Mouse (Mus musculus) lung, postnatal 25 days (tissue): ENCODE measurements around the gene Upf3b.
"Not testable (repeated sequence)": the region's sequence is repeated elsewhere in the genome, so short reads cannot be mapped to it uniquely, and the experiment has no call there.

Experiments used
- DNase-seq: peaks from one replicate; pipeline ENCODE4 v3.0.0; 2022; ENCODE audit warnings: low spot score

The Upf3b gene

GRCm38 (mm10) chrX:37080345-37080744 lies 29.8 kb downstream of the Upf3b start:
- not testable (repeated sequence) for DNase-seq

DNA sequence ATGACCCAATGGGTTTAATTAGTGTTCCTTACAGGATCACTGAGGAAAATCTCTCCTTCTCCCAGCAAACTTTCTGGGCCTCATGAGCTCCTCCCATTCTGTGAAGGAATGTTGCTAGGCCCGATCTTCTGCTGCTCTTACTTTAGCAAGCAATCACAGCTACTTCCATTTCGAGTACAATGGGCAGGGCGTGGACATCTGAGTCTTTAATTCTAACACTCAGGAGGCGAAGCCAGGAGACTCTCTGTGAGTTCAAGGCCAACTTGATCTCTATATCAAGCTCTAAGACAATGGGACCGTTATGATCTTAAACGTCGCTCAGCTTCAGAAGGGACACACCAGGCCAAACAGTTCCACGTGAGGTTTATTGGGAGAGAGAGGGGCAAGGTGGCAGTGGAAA lies 33.5 kb downstream of the Upf3b start:
- no peak for DNase-seq

DNA sequence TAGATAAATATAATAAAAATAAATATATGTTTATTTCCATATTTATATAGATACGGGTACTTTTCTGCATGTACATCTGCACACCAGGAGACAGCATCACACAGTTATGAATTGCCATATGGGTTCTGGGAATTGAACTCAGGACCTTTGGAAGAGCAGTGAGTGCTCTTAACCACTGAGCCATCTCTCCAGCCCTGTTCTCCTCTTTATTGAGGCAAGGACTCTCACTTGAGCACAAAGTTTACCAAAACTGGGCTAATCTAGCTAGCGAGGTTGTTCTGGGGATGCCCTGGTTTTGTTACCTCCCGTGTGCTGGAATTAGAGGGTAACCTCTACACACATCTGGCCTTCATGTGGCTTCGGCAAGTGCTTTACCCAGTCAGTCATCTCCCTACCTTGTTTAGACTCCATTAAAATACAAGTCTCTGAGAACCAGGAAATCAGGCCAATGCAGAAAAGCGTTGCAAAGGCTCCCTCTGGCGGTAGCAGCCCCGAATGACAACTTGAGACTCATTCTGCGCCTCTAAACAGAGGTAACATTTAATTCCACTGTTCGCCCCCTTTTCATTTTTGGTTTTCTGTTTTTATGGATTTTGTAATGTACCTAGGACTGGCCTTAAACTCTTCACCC lies 35.7 kb downstream of the Upf3b start:
- DNase-seq = peak; percentile 26

- no peak for DNase-seq
Observed at GRCm38 (mm10) chrX:37068766-37069165, 41.4 kb downstream of the Upf3b start.

DNA sequence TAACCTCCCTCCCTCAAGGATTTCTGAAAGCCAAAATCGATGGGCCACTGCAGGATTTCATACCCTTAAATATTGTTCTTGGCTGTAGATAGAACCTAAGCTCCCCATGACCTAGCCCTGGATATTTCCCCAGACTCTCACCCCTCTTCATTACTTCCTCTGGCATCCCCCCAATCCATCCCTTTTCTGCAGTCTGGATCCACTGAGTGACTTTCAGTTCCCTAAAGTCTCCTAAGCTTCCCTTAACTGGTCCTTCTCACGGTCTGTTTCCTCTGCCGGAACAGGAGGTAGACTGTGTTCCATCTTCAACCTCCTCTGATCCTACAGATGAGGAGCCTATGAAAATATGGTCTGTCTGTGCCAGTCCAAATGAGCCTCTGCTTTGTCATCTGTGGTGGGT lies 42.8 kb downstream of the Upf3b start:
- DNase-seq = no peak

- no peak for DNase-seq
Observed at GRCm38 (mm10) chrX:37063902-37064301, 46.2 kb downstream of the Upf3b start.

DNA sequence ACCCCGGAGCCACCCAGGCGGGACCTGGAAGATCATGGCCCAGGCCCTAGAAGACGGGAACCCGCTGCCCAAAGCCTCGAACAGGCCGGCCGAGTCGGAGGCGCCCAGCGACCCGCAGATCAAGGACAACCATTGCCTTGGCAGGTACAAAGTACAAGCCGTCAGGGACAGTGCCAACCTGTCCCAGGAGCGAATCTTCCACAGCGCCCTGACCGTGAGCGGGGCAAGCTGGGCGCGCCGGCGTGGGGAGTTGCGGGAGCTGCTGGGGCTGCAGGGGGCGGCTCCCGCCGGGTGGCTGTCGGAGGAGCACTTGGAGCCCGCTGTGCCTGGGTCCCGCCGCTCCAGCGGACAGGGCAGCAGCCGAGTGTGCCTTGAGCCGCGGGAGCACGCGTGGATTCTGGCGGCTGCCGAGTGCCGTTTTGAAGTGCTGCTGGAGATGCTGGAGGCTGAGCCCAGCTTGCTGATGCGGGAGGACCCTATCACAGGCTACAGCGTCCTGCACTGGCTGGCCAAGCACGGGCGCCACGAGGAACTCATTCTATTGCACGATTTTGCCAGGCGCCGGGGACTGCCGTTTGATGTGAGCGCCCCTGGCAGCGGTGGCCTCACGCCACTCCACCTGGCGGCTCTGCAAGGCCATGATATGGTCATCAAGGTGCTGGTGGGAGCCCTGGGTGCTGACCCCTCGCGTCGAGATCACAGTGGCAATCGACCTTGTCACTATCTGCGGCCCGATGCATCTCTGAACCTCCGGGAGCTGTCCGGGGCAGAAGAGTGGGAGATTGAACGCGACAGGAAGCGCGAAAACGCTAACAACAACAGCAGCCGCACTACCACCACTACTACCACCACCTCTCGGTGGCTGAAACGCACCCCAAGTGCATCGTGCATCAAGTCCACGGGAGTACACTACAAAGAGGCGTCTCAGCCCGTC lies 61.0 kb downstream of the Upf3b start:
- DNase-seq = no peak

DNA sequence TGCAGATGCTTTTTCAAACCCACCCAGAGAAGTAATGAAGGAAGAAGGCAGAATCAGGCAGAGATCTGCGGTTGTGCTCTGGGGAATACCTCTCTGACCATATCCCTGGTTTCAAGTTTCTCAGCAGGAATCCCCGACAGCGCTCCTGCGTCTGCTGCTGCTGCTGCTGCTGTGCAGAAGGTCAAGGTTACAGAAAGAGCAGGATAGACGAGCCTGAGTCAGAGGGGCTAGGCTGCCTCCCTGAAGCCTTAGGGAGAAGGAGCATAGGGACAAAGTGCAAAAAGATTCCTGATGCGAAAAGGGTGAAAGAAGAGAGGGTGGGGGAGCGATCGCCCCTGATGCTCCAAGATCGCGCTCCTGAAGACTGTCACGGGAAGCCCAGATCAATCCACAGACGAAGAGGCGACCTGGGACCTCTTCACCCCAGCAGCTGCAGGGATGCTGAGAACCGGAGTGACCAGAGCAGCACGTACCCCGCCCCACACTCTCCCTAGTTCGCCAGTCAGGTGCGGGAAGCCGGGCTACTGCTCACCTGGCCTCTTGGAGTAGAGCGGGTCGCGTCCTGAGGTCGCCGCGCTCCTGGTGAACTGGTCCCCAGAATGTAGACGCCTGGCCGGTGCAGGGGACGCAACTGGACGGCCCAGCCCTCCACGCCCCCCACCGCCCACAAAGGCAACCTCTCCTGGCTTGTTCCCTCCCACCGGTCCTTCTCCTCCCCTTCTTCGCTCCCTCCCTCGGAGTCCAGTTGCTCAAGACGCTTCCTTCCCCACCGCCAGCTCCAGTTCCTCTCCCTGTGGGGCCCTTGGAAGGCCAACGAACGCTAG lies 61.8 kb downstream of the Upf3b start, which contains the start of gene Sowahd:
Gene Sowahd, plus strand, starts transcription at position 780 of the 824 bp plus-strand sequence.
- no peak for DNase-seq

DNA sequence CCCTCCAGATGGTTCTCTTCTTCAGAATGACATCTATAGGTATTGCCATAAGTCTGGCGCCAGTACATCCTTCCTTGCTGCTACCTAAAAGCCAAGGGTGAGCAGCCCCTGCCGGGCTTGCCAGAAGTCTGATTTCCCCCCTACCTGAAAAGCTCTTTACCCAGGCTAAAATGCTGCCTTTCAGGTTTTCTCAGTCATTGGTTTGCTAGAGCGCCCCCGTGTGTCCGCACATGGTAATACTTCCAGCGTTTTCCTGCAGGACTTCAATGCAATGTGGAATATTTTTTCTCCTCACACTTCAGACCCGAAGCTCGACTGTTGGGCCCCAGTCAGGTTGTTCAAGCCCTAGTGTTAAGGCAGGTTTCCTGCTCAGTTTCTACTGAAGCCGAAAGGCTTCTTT lies 67.4 kb downstream of the Upf3b start:
- peak; percentile 22 for DNase-seq
